Mouse (Mus musculus) gastrocnemius, postnatal 4 days (tissue): Measurements from ENCODE around the gene Tns1. TPM values are rescaled to one million over a fixed set of nuclear protein-coding genes. Genes with fewer than 3 reads are reported as not detected.

Experiments
- DNase-seq, 2 experiments: peaks; one replicate each; pipeline ENCODE4 v3.0.0; 2021 to 2022; ENCODE audit warnings: low spot score in 2 of 2, mixed read lengths in 2 of 2
- total RNA-seq, 2 experiments: library from RNA; stranded (reverse); gene quantifications; 2 replicates each; pipeline ENCODE4 v1.2.3; 2021

Gene Tns1
- total RNA-seq, 2 experiments from 2014 or later = 259 to 265 TPM

DNA sequence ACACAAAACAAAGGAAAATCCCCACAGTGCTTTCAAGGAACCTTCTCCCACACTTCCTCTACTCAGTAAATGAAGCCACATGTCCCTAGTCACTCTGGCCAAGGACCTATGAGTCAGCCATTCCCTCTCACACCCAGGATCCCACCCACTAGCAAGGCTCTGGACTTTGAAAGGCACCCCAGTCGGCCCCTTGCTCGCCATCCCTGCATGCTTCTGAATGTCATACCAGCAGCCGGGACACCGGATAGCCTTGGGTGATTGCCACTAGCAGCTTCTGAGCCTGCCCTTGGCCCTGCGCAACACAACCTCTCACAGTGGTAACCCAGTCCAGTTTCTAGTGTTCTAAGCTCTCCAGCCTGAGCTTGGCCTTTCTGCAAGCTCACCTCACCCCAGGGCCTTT is 58.2 kb downstream of the Tns1 start:
- peak in 1 of 2 experiments; percentile 54 for DNase-seq

DNA sequence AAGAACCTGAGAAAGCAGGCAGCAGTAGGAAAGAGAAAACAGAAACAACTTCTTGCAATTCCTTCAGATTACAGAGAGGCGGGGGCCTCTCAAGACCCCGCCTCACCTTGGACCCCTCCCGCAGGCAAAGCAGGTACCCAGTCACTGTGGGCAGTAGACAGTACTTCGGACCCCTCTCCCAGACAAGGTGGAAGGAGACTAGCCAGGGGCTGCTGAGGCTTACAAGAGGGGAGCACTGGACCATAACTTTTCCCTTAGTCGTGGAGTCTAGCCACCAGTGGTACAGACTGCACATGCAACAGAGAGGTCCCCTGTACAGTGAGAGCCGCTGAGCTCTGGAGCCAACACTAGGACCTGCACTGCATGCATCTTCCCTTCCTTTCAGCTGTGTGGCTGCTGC is 64.2 kb downstream of the Tns1 start:
- no peak for DNase-seq

DNA sequence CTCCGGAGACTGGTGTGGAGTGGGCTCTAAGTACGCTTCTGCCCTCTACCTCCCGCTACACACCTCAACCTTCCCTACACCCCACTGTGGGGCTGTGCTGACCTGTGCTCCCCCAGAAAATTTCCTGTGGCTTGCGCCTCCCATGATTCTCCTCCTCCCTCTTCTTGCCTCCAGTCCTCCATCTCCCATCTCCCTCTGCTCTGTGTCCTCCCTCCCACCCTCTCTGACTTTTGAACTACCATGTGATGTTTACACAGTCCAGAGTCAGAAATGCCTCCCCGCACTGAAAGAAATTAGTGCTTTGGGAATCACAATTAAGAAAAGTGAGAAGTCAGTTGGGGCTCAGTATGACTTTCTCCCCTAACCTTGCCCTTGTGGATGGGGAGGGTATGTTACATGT is 64.7 kb downstream of the Tns1 start:
- no peak for DNase-seq

GRCm38 (mm10) chr1:74058771-74059170 is 65.5 kb downstream of the Tns1 start:
- no peak for DNase-seq

DNA sequence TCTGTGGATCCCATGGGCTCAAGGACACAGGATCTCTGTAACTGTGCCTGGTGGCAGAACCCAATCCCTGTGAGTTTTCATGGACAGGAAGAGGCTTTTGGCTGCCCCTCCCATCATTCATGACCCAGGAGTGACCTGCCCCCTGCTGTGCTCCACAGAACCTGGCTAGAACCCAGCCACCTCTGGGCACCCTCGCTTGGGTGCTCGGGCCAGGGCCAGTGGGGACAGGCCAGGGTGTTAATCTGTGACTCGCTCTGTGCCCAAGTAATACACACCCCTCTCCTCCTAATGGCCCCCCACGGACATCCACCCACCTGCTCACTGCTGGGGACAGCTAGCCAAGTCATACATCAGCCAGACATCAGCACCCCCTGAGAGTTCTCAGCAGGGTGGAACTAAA is 65.9 kb downstream of the Tns1 start:
- no peak for DNase-seq

- no peak for DNase-seq
These were observed 66.7 kb downstream of the Tns1 start for GRCm38 (mm10) chr1:74057501-74057900.

GRCm38 (mm10) chr1:74055552-74055951 is 68.7 kb downstream of the Tns1 start:
- no peak for DNase-seq

DNA sequence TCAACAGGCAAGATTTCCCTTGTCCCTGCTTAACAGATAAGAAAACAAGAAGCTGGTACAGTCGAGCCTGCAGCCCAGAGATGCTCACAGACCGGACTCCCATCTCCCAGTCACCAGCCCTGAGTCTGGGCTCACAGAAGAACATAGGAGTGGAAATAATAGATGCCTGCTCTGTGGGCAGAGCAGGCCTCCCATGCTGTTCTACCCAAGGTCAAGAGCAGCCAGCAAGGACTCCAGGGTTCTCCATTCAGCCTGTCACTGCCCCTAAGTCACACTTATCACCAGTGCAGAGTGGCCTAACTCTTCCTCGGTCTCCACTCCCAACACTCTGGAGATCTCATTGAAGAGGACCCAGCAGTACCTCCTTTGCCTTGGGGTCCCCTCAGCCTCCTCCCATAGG is 69.8 kb downstream of the Tns1 start:
- no peak for DNase-seq

DNA sequence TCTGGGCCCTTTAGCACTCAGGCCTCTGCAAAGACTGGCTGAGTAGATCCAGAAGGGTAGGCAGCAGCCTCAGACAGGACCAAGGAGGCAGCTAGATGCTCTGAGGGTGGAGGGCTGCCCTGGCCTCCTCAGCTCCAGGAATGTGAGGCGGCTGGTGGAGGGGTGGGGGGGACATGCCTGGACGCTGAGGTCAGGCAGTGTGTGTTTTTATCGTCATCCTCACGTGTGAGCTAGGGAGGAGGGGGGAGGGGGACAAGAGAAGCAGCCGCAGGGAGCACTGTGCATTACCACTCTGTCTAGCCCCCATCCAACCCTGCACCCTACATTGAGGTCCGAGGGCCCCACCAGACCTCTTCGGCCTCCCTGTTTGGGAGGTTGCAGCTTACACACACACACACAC is 70.2 kb downstream of the Tns1 start:
- DNase-seq = no peak

DNA sequence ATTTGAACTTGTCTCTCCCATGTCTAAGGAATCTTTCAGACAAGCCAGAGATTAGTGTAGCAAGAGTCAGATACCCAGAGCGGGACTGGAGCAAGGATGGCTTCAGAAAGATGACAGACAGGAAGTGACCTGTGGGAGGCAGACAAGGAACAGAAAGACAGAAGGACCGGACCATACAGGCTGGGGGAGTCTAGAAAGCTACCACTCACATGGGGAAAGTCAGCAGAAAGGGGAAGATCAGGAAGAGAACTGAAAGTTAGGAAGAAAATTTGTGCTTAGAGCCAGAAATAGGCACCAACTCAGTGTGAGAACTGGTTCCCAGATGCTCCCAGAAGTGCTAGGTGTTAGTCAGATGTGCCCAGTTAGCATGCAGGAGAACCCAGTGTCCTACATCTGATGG is 71.2 kb downstream of the Tns1 start:
- no peak for DNase-seq

- DNase-seq = no peak
These were observed 72.9 kb downstream of the Tns1 start for GRCm38 (mm10) chr1:74051349-74051748.

GRCm38 (mm10) chr1:74049430-74049829 is 74.8 kb downstream of the Tns1 start:
- DNase-seq = no peak

DNA sequence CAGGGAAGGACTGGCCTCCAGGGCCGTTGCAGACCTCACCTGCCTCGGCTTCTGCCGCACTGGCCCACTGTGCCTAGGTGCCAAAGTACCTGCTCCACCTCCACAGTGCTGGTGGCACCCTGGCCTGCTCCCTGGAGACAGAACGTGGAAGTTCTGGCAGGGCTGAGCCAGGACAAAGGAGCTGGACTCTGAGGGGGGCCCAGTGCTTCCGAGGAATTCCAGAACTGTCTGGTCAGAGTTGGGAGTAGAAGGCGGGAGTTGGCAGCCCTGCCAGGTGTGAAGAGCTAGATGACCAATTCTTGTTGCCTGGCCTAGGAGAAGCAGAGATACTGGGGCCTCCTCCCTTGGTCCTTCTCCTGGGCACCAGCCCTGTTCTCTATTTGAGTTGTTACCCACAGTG is 76.5 kb downstream of the Tns1 start:
- DNase-seq = no peak

- no peak for DNase-seq
These were observed 76.9 kb downstream of the Tns1 start for GRCm38 (mm10) chr1:74047311-74047710.

DNA sequence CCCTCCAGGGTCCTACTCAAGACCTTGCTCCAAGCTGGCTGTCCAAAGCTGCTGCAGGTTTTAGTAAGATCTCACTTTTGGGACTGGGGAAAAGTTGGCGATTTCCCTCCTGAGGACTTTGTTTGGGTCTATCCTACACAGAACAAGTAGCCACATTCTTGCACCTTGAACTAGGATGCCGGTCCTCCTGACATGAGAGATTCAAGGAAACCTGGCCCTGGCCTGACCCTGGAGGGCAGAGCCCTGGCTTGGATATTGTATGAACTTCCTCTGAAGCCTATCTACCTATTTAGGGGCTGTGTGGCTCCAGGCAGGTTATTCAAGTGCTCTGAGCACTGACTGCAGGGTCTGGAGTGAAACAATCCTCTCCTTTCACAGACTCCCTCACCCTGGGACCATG is 79.2 kb downstream of the Tns1 start:
- DNase-seq = no peak

- DNase-seq = no peak
These were observed 79.8 kb downstream of the Tns1 start for GRCm38 (mm10) chr1:74044421-74044820.

- no peak for DNase-seq
These were observed 80.6 kb downstream of the Tns1 start for GRCm38 (mm10) chr1:74043584-74044105.

DNA sequence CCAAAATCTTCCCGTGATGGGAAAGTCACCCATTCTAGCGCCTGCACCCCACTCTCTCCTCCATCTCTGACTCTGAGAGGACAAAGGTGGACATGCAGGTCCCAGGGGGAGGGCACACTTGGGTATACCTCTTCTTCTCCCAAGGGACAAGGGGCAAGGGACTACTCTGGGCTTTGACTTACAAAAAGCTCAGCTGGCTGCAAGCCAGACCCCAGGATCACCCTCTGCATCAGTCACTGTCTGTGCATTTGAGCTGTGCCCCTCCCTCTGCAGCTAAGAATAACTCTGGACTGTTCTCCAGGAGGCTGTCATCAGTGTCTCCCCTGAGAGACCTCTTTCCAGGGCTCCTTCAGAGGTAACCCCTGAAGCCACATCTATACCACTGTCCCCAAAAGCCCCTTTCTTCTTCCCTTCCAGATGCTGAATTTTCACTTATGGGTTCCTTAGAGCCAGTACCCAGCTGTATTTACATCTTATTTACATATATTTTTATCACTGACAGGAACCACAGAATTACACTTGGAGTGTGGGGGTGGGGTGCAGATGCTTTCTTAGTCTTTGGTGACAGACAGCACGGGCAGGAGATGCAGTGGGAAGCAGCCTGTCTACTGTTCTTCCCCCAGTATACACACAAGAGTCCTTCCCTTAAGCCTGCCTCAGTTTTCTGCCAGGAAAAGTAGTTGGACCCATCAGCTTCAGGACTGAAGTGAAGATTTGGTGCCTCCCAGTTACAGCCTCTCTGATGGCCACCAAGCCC is 81.4 kb downstream of the Tns1 start:
- DNase-seq = no peak

- no peak for DNase-seq
These were observed 82.6 kb downstream of the Tns1 start for GRCm38 (mm10) chr1:74041692-74042091.

DNA sequence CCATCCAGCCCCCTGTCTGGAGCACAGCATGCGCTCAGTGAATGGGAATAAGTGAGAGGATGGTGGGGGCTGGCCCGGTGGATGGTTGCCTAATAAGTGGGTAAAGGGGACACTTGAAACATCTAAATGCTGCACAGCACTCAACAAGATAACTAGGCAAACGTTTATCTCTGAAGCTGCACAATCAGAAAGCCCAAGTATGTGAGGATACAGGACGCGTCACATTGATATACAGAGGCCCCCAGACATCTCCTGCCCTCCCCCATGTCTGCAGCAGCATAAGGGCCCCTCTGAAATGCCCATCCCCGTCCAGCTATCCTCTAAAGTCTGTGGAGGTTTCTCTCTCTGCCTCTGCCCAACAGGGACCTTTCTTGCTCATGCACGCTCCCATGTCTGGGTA is 83.1 kb downstream of the Tns1 start:
- no peak for DNase-seq

DNA sequence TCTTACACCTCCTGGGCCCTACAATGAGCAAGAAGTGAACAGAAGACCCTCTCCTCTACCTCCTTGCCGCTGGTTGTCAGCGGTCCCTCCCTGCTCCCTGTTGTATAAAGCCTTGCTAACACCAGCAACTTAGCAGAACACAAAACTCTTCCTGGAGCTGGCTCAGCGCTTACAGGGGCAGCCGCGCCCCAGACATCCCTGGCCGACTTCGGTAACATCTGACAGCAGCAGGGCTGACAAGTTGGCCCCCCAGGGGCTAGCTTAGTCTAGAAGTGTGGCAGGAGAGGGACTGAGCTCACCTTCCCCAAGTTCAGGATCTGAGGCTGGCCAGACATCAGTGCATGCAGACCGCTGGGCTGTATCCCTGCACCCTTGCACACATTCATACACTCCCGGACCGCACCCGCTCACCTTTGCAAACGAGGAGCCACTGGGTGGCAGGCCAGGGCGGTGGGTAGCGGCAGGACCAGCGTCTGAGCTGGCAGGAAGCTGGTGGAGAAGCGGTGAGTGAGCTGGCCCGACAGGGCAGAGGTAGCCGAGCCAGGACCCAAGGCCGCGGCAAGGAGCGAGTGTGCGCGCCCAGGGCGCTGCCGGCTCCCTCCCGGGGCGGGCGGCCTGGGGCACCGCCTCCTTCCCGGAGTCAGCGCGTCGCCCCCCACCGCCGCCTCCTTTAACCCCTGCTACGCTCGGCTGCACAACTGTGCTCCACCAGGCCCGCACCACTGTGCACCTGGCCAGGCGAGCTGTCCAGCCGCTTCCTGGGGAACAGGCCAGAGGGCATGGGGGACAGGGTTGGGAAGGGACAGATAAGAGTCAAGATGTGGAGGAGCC is 87.5 kb downstream of the Tns1 start:
- peak; percentile 46 to 52 for DNase-seq

DNA sequence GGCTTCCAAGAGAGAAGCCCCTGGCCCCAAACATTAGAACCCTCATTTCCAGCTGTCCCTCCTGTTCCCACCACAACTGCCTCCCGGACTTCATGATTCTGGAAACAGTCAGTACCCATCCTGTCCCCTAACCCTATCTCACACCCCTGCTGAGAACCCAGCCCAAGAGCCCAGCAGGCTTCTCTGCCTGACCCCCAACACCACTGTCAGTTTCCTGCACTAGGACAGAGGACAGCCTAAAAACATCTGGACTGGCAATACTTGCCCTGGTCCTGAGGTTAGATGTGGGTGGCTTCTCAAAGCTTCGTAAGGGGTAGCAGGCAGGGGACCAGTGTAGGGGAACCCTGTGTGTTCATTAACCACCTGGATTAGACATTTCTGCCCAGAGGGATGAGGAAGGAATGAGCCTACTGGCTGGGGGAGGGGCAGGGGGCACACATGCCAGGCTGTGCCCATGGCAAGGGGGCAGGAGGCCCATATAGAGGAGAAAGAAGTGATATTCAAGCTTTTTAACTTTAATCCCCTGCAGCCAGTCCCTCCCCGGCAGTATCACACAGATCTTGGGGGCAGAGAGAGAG is 88.2 kb downstream of the Tns1 start:
- DNase-seq = no peak
